Mouse (Mus musculus): ENCODE data around the gene Kcp. TPM values are rescaled to one million over a fixed set of nuclear protein-coding genes. Genes with fewer than 3 reads are reported as not detected.

The Kcp gene
- polyA plus RNA-seq, 1 experiment from 2014 or later, result 15.4 TPM

GRCm38 (mm10) chr6:29433804-29434795 lies 73.7 kb downstream of the Kcp start:
- peak; percentile 22; the same call in 1 of the 2 replicates for ATAC-seq (ENCODE audit: insufficient number of reproducible peaks, low FRiP score)
- Histone ChIP-seq H3K4me3 (peak overlapping the region; percentile 66), H3K9me3 (replicated peaks) (no peaks in the 10 kb centered on the region), H3K4me2 (peak overlapping the region; percentile 86), H3K36me3 (peaks cover 14% of the 10 kb centered on the region), H3K27me3 (replicated peaks) (no peaks in the 10 kb centered on the region), H3K4me1 (replicated peaks) (peaks cover 58% of the 10 kb centered on the region), H3K9ac (peak overlapping the region; percentile 91), H3K27ac (ENCODE audit: poor library complexity, severe bottlenecking) (peak overlapping the region; percentile 97)
- WGBS, result 2% methylated on average over 27 of the region's 27 CpGs

GRCm38 (mm10) chr6:29433038-29433803 lies 74.5 kb downstream of the Kcp start, which contains the start of gene Flnc:
Flnc (plus strand) TSS chr6:29433256.
- Histone ChIP-seq H3K27ac (ENCODE audit: poor library complexity, severe bottlenecking) (peak within 1 kb of the TSS; percentile 97), H3K4me2 (peak within 1 kb of the TSS; percentile 86), H3K9ac (peak within 1 kb of the TSS; percentile 91), H3K4me3 (peak within 1 kb of the TSS; percentile 66), H3K36me3 (peaks cover 5% of the 10 kb centered on the region), H3K27me3 (replicated peaks) (no peaks in the 10 kb centered on the region), H3K9me3 (replicated peaks) (no peaks in the 10 kb centered on the region), H3K4me1 (replicated peaks) (peaks cover 58% of the 10 kb centered on the region)
- WGBS, result under 1% methylated on average over 62 of the region's 77 CpGs
- ATAC-seq (ENCODE audit: insufficient number of reproducible peaks, low FRiP score), result peak; percentile 38; the same call in 1 of the 2 replicates

- peak overlapping the region; percentile 86 for H3K4me2 ChIP-seq
- no peaks in the 10 kb centered on the region for H3K9me3 ChIP-seq (replicated peaks)
- H3K36me3 ChIP-seq, result no peaks in the 10 kb centered on the region
- no peaks in the 10 kb centered on the region for H3K27me3 ChIP-seq (replicated peaks)
- peak overlapping the region; percentile 66 for H3K4me3 ChIP-seq
- H3K9ac ChIP-seq, result peak overlapping the region; percentile 91
- H3K27ac ChIP-seq (ENCODE audit: poor library complexity, severe bottlenecking), result peak overlapping the region; percentile 97
- no peak for ATAC-seq (ENCODE audit: insufficient number of reproducible peaks, low FRiP score)
- peaks cover 58% of the 10 kb centered on the region for H3K4me1 ChIP-seq (replicated peaks)
These were observed 75.1 kb downstream of the Kcp start for GRCm38 (mm10) chr6:29432676-29433037.

- H3K4me2 ChIP-seq, result peak overlapping the region; percentile 86
- ATAC-seq (ENCODE audit: insufficient number of reproducible peaks, low FRiP score), result no peak
- peak overlapping the region; percentile 39; the same call in 1 of the 2 replicates for H3K9ac ChIP-seq
- no peaks in the 10 kb centered on the region for H3K9me3 ChIP-seq (replicated peaks)
- H3K27ac ChIP-seq (ENCODE audit: poor library complexity, severe bottlenecking), result peak overlapping the region; percentile 97
- no peaks in the 10 kb centered on the region for H3K27me3 ChIP-seq (replicated peaks)
- peaks cover 55% of the 10 kb centered on the region for H3K4me1 ChIP-seq (replicated peaks)
- H3K36me3 ChIP-seq, result no peaks in the 10 kb centered on the region
- H3K4me3 ChIP-seq, result no peak overlapping the region
- 43% methylated on average over 3 of the region's 3 CpGs for WGBS
These were observed 75.6 kb downstream of the Kcp start for GRCm38 (mm10) chr6:29432156-29432555.

- peaks cover 48% of the 10 kb centered on the region for H3K4me1 ChIP-seq (replicated peaks)
- WGBS, result 13% methylated on average over 5 of the region's 5 CpGs
- H3K9me3 ChIP-seq (replicated peaks), result no peaks in the 10 kb centered on the region
- peak overlapping the region; percentile 97 for H3K27ac ChIP-seq (ENCODE audit: poor library complexity, severe bottlenecking)
- H3K9ac ChIP-seq, result peak overlapping the region; percentile 60
- H3K4me2 ChIP-seq, result peak overlapping the region; percentile 86
- H3K4me3 ChIP-seq, result no peak overlapping the region
- H3K27me3 ChIP-seq (replicated peaks), result no peaks in the 10 kb centered on the region
- no peaks in the 10 kb centered on the region for H3K36me3 ChIP-seq
- peak; percentile 34 for ATAC-seq (ENCODE audit: insufficient number of reproducible peaks, low FRiP score)
These were observed 76.3 kb downstream of the Kcp start for GRCm38 (mm10) chr6:29431473-29431872.

GRCm38 (mm10) chr6:29430681-29431420 lies 76.9 kb downstream of the Kcp start:
- peak overlapping the region; percentile 60 for H3K9ac ChIP-seq
- peak overlapping the region; percentile 86 for H3K4me2 ChIP-seq

GRCm38 (mm10) chr6:29428171-29428570 lies 79.6 kb downstream of the Kcp start:
- no peak for ATAC-seq (ENCODE audit: insufficient number of reproducible peaks, low FRiP score)
- H3K9ac ChIP-seq, result no peak overlapping the region
- 66% methylated on average over 4 of the region's 4 CpGs for WGBS

More at GRCm38 (mm10) chr6:29430681-29431420, 76.9 kb downstream of the Kcp start:
- Histone ChIP-seq H3K27ac (ENCODE audit: poor library complexity, severe bottlenecking) (peak overlapping the region; percentile 97), H3K4me3 (no peak overlapping the region), H3K36me3 (no peaks in the 10 kb centered on the region), H3K27me3 (replicated peaks) (no peaks in the 10 kb centered on the region), H3K9me3 (replicated peaks) (no peaks in the 10 kb centered on the region), H3K4me1 (replicated peaks) (peaks cover 42% of the 10 kb centered on the region)
- no peak for ATAC-seq (ENCODE audit: insufficient number of reproducible peaks, low FRiP score)
- 25% methylated on average over 15 of the region's 15 CpGs for WGBS

GRCm38 (mm10) chr6:29426331-29426730 lies 81.4 kb downstream of the Kcp start:
- Histone ChIP-seq H3K27ac (ENCODE audit: poor library complexity, severe bottlenecking) (no peak overlapping the region), H3K9ac (no peak overlapping the region), H3K4me1 (replicated peaks) (peaks cover 16% of the 10 kb centered on the region), H3K4me2 (no peak overlapping the region), H3K36me3 (no peaks in the 10 kb centered on the region), H3K27me3 (replicated peaks) (no peaks in the 10 kb centered on the region), H3K9me3 (replicated peaks) (no peaks in the 10 kb centered on the region), H3K4me3 (no peak overlapping the region)
- WGBS, result 70% methylated on average over 6 of the region's 6 CpGs
- no peak for ATAC-seq (ENCODE audit: insufficient number of reproducible peaks, low FRiP score)

More at GRCm38 (mm10) chr6:29428171-29428570, 79.6 kb downstream of the Kcp start:
- no peak overlapping the region for H3K4me2 ChIP-seq
- peaks cover 32% of the 10 kb centered on the region for H3K4me1 ChIP-seq (replicated peaks)
- no peaks in the 10 kb centered on the region for H3K9me3 ChIP-seq (replicated peaks)
- H3K4me3 ChIP-seq, result no peak overlapping the region
- no peak overlapping the region for H3K27ac ChIP-seq (ENCODE audit: poor library complexity, severe bottlenecking)
- H3K36me3 ChIP-seq, result no peaks in the 10 kb centered on the region
- H3K27me3 ChIP-seq (replicated peaks), result no peaks in the 10 kb centered on the region

- ATAC-seq (ENCODE audit: insufficient number of reproducible peaks, low FRiP score), result no peak
- Histone ChIP-seq H3K4me2 (no peak overlapping the region), H3K4me3 (no peak overlapping the region), H3K36me3 (0 out of 2 replicates have a peak, but pooled peaks cover 1% of the 10 kb centered on the region), H3K4me1 (replicated peaks) (peaks cover 4% of the 10 kb centered on the region), H3K9me3 (replicated peaks) (no peaks in the 10 kb centered on the region), H3K27ac (ENCODE audit: poor library complexity, severe bottlenecking) (no peak overlapping the region), H3K27me3 (replicated peaks) (no peaks in the 10 kb centered on the region), H3K9ac (no peak overlapping the region)
- WGBS, result 84% methylated on average over 8 of the region's 8 CpGs
These were observed 82.6 kb downstream of the Kcp start for GRCm38 (mm10) chr6:29425118-29425517.

Measured in heart, embryonic 12.5 days (tissue).